Mouse (Mus musculus): ENCODE measurements around the gene Vmn1r79.
"Not testable (repeated sequence)": the region's sequence is repeated elsewhere in the genome, so short reads cannot be mapped to it uniquely, and the experiment has no call there.

The Vmn1r79 gene

DNA sequence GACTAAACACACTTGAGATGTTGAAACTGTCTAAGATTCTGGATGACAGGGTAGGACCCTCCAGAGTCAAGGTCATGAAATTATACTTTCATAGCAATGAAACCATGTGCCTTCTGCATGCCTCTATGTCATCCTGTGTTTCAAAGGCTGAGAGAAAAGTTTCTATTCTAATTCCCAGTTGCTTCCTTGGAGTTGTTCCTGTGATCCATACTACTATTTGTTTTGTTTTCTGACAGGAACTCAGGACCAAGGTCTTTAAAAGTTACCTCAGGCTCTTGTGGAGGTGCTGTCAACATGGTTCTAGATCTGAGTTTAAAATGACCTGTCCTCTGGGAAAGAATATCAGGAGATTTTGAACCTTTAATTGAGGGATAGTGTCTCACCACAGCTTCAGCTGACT is at the start of gene Vmn1r79:
Vmn1r79 (plus strand) TSS at position 301 of the 400 bp plus-strand sequence.
- DNase-seq (ENCODE audit: low spot score in 2 of 2), result not testable (repeated sequence)

GRCm38 (mm10) chr7:12149957-12150356 is 21.1 kb upstream of the Vmn1r79 start, which contains the start of gene Vmn1r78:
TSS of gene Vmn1r78 (plus strand) at chr7:12150257.
- DNase-seq (ENCODE audit: low spot score in 2 of 2), result no peak

- not testable (repeated sequence) for DNase-seq (ENCODE audit: low spot score in 2 of 2)
These were observed 14.6 kb upstream of the Vmn1r79 start for GRCm38 (mm10) chr7:12156463-12156862.

DNA sequence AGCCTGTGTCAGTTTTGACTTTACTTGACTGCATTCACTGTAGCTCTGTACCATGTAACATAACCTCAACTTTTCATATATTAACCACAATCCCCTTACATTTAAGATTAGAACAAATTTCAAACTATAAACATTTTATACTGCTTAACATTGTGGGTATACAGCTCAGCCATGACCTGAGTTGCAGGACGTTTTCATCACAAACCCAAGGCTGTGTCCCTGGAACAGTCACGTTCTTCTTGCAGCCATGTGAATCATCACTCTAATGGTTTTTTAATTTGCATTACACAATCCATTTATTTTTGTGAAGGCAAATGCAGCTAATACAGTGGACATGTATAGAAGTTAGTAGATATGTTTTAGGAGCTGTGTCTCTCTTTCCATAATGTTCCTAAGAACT is 1.8 kb downstream of the Vmn1r79 start:
- DNase-seq (ENCODE audit: low spot score in 2 of 2), result not testable (repeated sequence)

- no peak for DNase-seq (ENCODE audit: low spot score in 2 of 2)
These were observed 17.9 kb downstream of the Vmn1r79 start, which contains the start of gene Vmn1r80 for GRCm38 (mm10) chr7:12188986-12189385. TSS of gene Vmn1r80 (plus strand) at chr7:12189286.

- no peak for DNase-seq (ENCODE audit: low spot score in 2 of 2)
These were observed 33.1 kb downstream of the Vmn1r79 start for GRCm38 (mm10) chr7:12204141-12204540.

Data from urinary bladder, adult 18-20 months (tissue).